Mouse (Mus musculus) lung, embryonic 16.5 days (tissue): ENCODE measurements around the gene Pnp. TPM values are rescaled to one million over a fixed set of nuclear protein-coding genes. Genes with fewer than 3 reads are reported as not detected.
A peak's percentile ranks its signal among the peaks of the same experiment; 100 is the strongest.
"Not testable (repeated sequence)": the region's sequence is repeated elsewhere in the genome, so short reads cannot be mapped to it uniquely, and the experiment has no call there.

Source experiments
- ATAC-seq: fragments of 200-750 bp; cut with Nextera tagmentation; 2 replicates; pipeline ENCODE4 v1.8.0; 2017; ENCODE audit warnings: low read depth, mild to moderate bottlenecking, moderate library complexity
- H3K27ac ChIP-seq: fragments of 300-500 bp; sonication (generic); 2 replicates; pipeline ENCODE4 v1.5.1; 2014; ENCODE audit warnings: mild to moderate bottlenecking, control low read depth, low read length
- H3K27me3 ChIP-seq: fragments of 300-500 bp; sonication (generic); 2 replicates; pipeline ENCODE4 v1.6.1; 2014; ENCODE audit warnings: low read depth, low read length, mixed read lengths; ENCODE audit not compliant: control insufficient read depth, insufficient read depth
- H3K36me3 ChIP-seq: fragments of 300-500 bp; sonication (generic); 2 replicates; pipeline ENCODE4 v1.6.1; 2014; ENCODE audit warnings: low read length; ENCODE audit not compliant: control insufficient read depth, insufficient read depth
- H3K4me1 ChIP-seq: fragments of 300-500 bp; sonication (generic); replicated peaks from 2 replicates; pipeline ENCODE4 v1.6.1; 2014; ENCODE audit warnings: low read length, mixed read lengths; ENCODE audit not compliant: control insufficient read depth, insufficient read depth
- H3K4me2 ChIP-seq: fragments of 300-500 bp; sonication (generic); 2 replicates; pipeline ENCODE4 v1.6.1; 2014; ENCODE audit warnings: low read depth, low read length, control low read depth
- H3K4me3 ChIP-seq: fragments of 300-500 bp; sonication (generic); 2 replicates; pipeline ENCODE4 v1.5.1; 2014; ENCODE audit warnings: mild to moderate bottlenecking, low read length, control low read depth
- H3K9ac ChIP-seq: fragments of 300-500 bp; sonication (generic); 2 replicates; pipeline ENCODE4 v1.6.1; 2014; ENCODE audit warnings: low read length, control low read depth
- H3K9me3 ChIP-seq: fragments of 300-500 bp; sonication (generic); 2 replicates; pipeline ENCODE4 v1.6.1; 2016; ENCODE audit warnings: low read length; ENCODE audit not compliant: control insufficient read depth
- WGBS: fragments of 180-500 bp; shearing (Covaris S2); extraction: QIAGEN DNeasy Blood & Tissue Kit; methylation state at CpG from one replicate; pipeline ENCODE4 v1.1.7; 2014; 5-methylcytosine and 5-hydroxymethylcytosine counted together
- polyA plus RNA-seq: library from polyadenylated mRNA; unstranded; fragments of >200 nt; fragmentation: Nextera tagmentation; extraction: Ambion mirVana; gene quantifications from 2 replicates; pipeline ENCODE4 v1.2.1, GENCODE M21; 2015

The Pnp gene
- polyA plus RNA-seq, 1 experiment from 2014 or later: 68.8 TPM

- not testable (repeated sequence) for H3K9ac ChIP-seq, ATAC-seq, H3K4me2 ChIP-seq, H3K27me3 ChIP-seq, H3K36me3 ChIP-seq, H3K4me1 ChIP-seq, H3K27ac ChIP-seq, H3K4me3 ChIP-seq, H3K9me3 ChIP-seq
- WGBS: 82% methylated on average over 2 of the region's 2 CpGs
These were observed 32.9 kb upstream of the Pnp start for GRCm38 (mm10) chr14:50897992-50898391.

GRCm38 (mm10) chr14:50903973-50904827 is 26.7 kb upstream of the Pnp start:
- Histone ChIP-seq H3K27ac (no peak overlapping the region), H3K4me2 (peak overlapping the region; percentile 80), H3K4me1 (peaks cover 7% of the 10 kb centered on the region; the same call in 1 of the 2 replicates), H3K27me3 (no peaks in the 10 kb centered on the region), H3K4me3 (peak overlapping the region; percentile 49), H3K36me3 (no peaks in the 10 kb centered on the region), H3K9ac (peak overlapping the region; percentile 62), H3K9me3 (no peaks in the 10 kb centered on the region)
- ATAC-seq: peak; percentile 83
- 4% methylated on average over 26 of the region's 26 CpGs for WGBS

DNA sequence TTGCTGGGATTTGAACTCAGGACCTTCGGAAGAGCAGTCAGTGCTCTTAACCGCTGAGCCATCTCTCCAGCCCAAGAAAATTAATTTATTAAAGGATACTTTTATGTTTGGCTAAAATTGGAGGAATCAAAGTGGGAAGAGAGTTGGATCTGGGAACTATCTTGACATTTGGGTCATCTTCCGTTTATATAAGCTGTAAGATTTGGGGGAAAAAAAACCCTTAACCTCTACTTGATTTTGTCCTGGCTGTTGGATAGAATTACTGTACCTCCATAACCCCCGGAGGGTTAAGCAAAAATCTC is 26.1 kb upstream of the Pnp start:
- peaks cover 7% of the 10 kb centered on the region; the same call in 1 of the 2 replicates for H3K4me1 ChIP-seq
- ATAC-seq: no peak
- H3K9me3 ChIP-seq: no peaks in the 10 kb centered on the region
- H3K9ac ChIP-seq: no peak overlapping the region
- 85% methylated on average over 4 of the region's 4 CpGs for WGBS
- H3K4me3 ChIP-seq: no peak overlapping the region
- H3K4me2 ChIP-seq: no peak overlapping the region
- no peaks in the 10 kb centered on the region for H3K36me3 ChIP-seq
- H3K27me3 ChIP-seq: no peaks in the 10 kb centered on the region
- no peak overlapping the region for H3K27ac ChIP-seq

- ATAC-seq, H3K9me3 ChIP-seq, H3K4me3 ChIP-seq, H3K4me2 ChIP-seq, H3K9ac ChIP-seq, H3K27me3 ChIP-seq, H3K27ac ChIP-seq, H3K36me3 ChIP-seq, H3K4me1 ChIP-seq: not testable (repeated sequence)
These were observed 25.6 kb upstream of the Pnp start for GRCm38 (mm10) chr14:50905327-50905726.

DNA sequence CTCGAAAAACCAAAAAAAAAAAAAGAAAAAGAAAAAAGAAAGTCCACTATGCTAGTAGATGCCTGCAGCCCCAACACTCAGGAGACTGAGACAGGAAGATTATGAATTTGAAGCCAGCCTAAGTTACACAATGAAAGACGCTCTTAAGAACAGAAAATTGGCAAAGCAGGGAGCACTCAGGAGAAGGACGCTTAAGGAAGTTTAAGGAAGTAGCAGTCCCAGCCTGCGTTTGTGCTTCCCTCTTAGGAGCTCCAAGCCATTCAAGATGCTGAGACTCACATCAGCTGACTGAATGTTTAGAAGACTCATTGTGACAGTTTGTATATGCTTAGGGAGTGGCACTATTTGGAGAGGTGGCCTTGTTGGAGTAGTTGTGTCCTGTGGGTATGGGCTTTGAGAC is 22.8 kb upstream of the Pnp start:
- Histone ChIP-seq H3K27ac (no peak overlapping the region), H3K4me2 (no peak overlapping the region), H3K36me3 (peaks cover 4% of the 10 kb centered on the region; the same call in 1 of the 2 replicates), H3K4me1 (peaks cover 7% of the 10 kb centered on the region; the same call in 1 of the 2 replicates), H3K9ac (no peak overlapping the region), H3K27me3 (no peaks in the 10 kb centered on the region), H3K4me3 (no peak overlapping the region), H3K9me3 (no peaks in the 10 kb centered on the region)
- WGBS: 46% methylated on average over 4 of the region's 4 CpGs
- no peak for ATAC-seq

GRCm38 (mm10) chr14:50911356-50911755 is 19.5 kb upstream of the Pnp start:
- Histone ChIP-seq H3K4me1 (no peaks in the 10 kb centered on the region), H3K27ac (no peak overlapping the region), H3K9ac (no peak overlapping the region), H3K9me3 (no peaks in the 10 kb centered on the region), H3K4me3 (no peak overlapping the region), H3K27me3 (no peaks in the 10 kb centered on the region), H3K36me3 (peaks cover 24% of the 10 kb centered on the region), H3K4me2 (no peak overlapping the region)
- ATAC-seq: no peak
- 45% methylated on average over 3 of the region's 3 CpGs for whole genome bisulfite sequencing

GRCm38 (mm10) chr14:50923437-50923836 is 7.4 kb upstream of the Pnp start:
- H3K27me3 ChIP-seq, H3K9me3 ChIP-seq, ATAC-seq, H3K27ac ChIP-seq: not testable (repeated sequence)
- peaks cover 13% of the 10 kb centered on the region for H3K36me3 ChIP-seq
- peak overlapping the region; percentile 88 for H3K4me3 ChIP-seq
- peaks cover 12% of the 10 kb centered on the region for H3K4me1 ChIP-seq
- WGBS: 71% methylated on average over 1 of the region's 1 CpGs
- H3K4me2 ChIP-seq: peak overlapping the region; percentile 89
- H3K9ac ChIP-seq: peak overlapping the region; percentile 85

DNA sequence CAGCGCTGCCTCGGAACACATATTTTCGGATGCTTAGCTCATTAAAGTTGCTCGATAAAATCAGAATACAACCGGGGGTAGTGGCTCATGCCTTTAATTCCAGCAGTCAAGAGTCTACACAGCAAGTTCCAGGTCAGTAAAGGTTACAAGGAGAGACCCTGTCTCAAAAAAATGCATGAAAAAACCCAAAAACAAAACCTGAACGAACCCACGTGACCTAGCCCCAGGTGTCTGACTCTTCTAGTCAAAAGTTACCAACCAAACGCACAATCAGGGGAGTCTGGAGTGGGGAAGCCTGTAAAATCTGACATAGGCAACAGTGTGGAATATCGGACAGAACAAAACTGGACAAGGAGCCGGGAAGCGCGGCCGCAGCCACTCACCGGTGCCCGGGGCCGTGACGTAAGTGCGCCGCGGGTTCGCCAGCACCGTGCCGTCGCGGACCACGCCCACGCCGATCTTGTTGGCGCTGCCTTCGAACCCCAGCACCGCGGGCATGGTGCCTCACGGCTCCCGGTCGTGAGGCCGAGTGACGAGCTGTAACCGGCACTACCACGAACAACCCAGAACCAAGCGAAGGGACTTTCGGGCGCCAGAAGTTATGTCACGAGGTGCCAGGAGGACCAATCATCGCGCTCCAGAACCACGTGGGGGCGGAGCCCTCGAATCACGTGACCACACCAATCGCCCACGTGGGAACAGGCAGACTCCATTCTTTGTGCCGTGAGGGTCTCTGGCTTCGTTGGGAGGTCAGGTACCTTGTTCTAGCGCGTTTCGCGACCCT is 6.4 kb upstream of the Pnp start, which contains the start of the genes Osgep and Apex1:
Gene Osgep, minus strand, starts transcription at position 613 of the 784 bp plus-strand sequence.
Gene Apex1, plus strand, starts transcription at position 688 of the 784 bp plus-strand sequence.
- no peaks in the 10 kb centered on the region for H3K9me3 ChIP-seq
- H3K4me2 ChIP-seq: peak within 1 kb of the TSS; percentile 89
- under 1% methylated on average over 57 of the region's 57 CpGs for WGBS
- no peaks in the 10 kb centered on the region for H3K27me3 ChIP-seq
- peaks cover 13% of the 10 kb centered on the region for H3K4me1 ChIP-seq
- peak within 1 kb of the TSS; percentile 88 for H3K4me3 ChIP-seq
- peak within 1 kb of the TSS; percentile 85 for H3K9ac ChIP-seq
- H3K27ac ChIP-seq: peak within 1 kb of the TSS; percentile 94
- peaks cover 22% of the 10 kb centered on the region for H3K36me3 ChIP-seq
- peak; percentile 95 for ATAC-seq
